Mouse (Mus musculus): ENCODE measurements around the gene Prr7.

Prr7 gene

GRCm38 (mm10) chr13:55449205-55449604 lies 14.9 kb upstream of the Prr7 start:
- WGBS: 90% methylated on average over 9 of the region's 9 CpGs

GRCm38 (mm10) chr13:55449679-55450441 lies 14.2 kb upstream of the Prr7 start:
- WGBS: 87% methylated on average over 17 of the region's 17 CpGs

GRCm38 (mm10) chr13:55450511-55450980 lies 13.5 kb upstream of the Prr7 start:
- 67% methylated on average over 11 of the region's 11 CpGs for WGBS

- 93% methylated on average over 10 of the region's 10 CpGs for WGBS
Observed at GRCm38 (mm10) chr13:55451296-55451695, 12.8 kb upstream of the Prr7 start.

- WGBS: 91% methylated on average over 16 of the region's 16 CpGs
Observed at GRCm38 (mm10) chr13:55451785-55452549, 12.1 kb upstream of the Prr7 start.

GRCm38 (mm10) chr13:55462965-55463364 lies 1.1 kb upstream of the Prr7 start:
- 70% methylated on average over 2 of the region's 2 CpGs for WGBS

GRCm38 (mm10) chr13:55463399-55464026 lies 554 bp upstream of the Prr7 start:
- 15% methylated on average over 14 of the region's 14 CpGs for WGBS

- 2% methylated on average over 3 of the region's 3 CpGs for WGBS
Observed at GRCm38 (mm10) chr13:55465184-55465583, 1.1 kb downstream of the Prr7 start.

GRCm38 (mm10) chr13:55465830-55466440 lies 1.9 kb downstream of the Prr7 start:
- 28% methylated on average over 5 of the region's 5 CpGs for WGBS

GRCm38 (mm10) chr13:55468851-55469560 lies 4.9 kb downstream of the Prr7 start:
- WGBS: 23% methylated on average over 13 of the region's 13 CpGs

- 36% methylated on average over 9 of the region's 9 CpGs for WGBS
Observed at GRCm38 (mm10) chr13:55470372-55470771, 6.3 kb downstream of the Prr7 start.

- WGBS: 1% methylated on average over 54 of the region's 54 CpGs
Observed at GRCm38 (mm10) chr13:55471156-55471818, 7.2 kb downstream of the Prr7 start.

GRCm38 (mm10) chr13:55471819-55472131 lies 7.7 kb downstream of the Prr7 start:
- WGBS: under 1% methylated on average over 31 of the region's 31 CpGs

GRCm38 (mm10) chr13:55472132-55473022 lies 8.3 kb downstream of the Prr7 start:
- WGBS: 3% methylated on average over 98 of the region's 103 CpGs

GRCm38 (mm10) chr13:55473076-55473831 lies 9.2 kb downstream of the Prr7 start:
- WGBS: 35% methylated on average over 18 of the region's 18 CpGs

- 37% methylated on average over 11 of the region's 11 CpGs for WGBS
Observed at GRCm38 (mm10) chr13:55473961-55474360, 9.9 kb downstream of the Prr7 start.

GRCm38 (mm10) chr13:55474621-55475069 lies 10.6 kb downstream of the Prr7 start:
- WGBS: 27% methylated on average over 5 of the region's 5 CpGs

GRCm38 (mm10) chr13:55475750-55476149 lies 11.7 kb downstream of the Prr7 start:
- WGBS: 69% methylated on average over 5 of the region's 5 CpGs

- WGBS: 74% methylated on average over 8 of the region's 8 CpGs
Observed at GRCm38 (mm10) chr13:55476256-55476655, 12.2 kb downstream of the Prr7 start.
